Mouse (Mus musculus): Measurements from ENCODE around the gene Gm906.
"Not testable (repeated sequence)": the region's sequence is repeated elsewhere in the genome, so short reads cannot be mapped to it uniquely, and the experiment has no call there.

Gm906 gene

DNA sequence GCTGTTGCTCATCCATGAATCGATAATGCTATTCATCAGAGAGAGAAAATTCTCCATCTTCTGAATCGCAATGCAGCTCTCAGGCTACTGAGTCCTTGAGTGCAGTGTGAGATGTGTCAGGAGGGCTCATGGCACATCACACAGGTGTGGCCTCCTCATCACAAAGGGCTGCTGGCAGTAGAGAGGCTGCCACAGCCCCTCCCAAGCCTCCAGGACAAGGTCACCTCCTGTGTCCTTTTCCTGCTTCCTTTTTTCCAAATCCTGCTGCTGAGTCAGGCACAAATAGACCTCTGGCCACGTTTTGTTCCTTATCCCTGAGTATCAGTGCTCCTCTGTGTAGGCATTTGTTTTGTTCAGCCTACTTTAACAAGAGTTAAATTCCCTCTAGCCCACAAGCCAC is at the start of gene Gm906:
TSS of gene Gm906 (minus strand) at position 101 of the 400 bp plus-strand sequence.
- DNase-seq: not testable (repeated sequence)

DNA sequence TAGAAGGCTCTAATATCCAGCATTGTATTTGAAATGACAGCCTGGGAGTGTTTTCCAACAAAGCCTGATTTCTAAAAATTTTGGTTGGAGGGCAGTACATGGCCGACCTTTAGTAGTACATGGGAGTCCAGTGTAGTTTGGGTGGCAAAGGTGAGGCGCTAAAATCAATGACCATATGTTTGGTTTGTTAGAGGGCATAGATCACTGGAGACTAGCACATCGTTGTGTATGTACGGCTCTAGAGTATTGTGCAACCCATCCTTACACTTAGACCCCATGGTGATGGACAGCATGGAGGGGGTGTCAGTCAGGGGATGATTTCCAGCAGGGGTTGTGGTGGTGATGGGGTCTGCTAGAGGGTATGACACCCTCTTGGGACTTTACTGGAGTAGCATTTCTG is 33.2 kb upstream of the Gm906 start:
- not testable (repeated sequence) for DNase-seq

DNA sequence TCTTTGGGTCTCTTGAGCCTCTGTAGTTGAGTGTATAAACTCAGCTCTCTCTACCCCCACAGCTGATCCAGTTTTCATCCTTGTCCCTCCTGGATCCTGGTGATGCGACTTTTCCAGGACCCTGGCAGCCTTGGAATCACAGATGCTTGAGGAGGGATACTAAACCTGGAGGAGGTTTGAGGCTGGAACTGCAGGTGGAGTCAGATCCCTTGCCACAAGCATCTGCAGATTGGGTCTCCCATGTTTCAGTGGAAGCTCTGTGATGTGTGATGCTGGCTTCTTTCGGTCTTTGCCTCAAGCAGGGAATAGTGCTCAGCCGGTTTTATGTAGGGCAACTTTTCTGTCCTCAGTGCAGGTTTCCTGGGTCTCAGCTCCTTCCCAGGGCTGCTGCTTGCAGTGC is 13.6 kb downstream of the Gm906 start:
- DNase-seq: no peak

DNA sequence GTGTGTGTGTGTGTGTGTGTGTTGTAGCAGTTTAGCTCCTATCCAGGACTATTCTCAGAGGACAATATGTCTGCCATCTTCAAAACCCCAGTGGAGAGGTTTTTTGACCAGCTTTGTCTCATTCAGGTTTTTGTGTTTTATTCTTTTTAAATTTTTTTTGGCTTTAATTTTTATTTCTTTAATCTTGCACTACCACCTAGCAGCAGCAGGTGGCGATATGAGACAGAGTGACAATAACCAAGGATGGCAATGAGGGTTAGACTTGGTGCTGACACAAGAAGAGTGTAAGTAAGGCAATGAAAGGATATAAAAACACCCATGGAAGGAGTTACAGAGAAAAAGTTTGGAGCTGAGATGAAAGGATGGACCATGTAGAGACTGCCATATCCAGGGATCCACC is 38.3 kb downstream of the Gm906 start:
- DNase-seq: peak; percentile 2 to 8

DNA sequence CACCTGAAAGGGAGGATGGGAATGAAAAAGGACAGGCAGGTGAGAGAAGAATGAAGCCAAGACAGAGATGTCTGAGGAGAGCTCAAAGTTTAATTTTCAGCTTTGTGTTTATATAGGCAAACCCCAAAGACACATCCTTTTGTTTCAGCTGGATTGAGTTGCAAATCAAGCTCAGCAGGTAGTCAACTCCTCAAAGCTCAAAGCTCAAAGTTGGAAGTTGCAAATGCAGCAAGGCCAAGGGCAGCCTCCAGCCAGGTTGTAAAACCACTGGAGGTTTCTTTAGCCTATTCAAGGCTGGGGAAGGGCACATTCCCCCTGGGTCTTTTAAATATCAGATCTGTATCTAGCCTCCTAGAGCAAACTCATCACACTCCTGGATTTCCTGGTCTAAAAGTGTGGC is 39.9 kb downstream of the Gm906 start:
- DNase-seq: not testable (repeated sequence)

DNA sequence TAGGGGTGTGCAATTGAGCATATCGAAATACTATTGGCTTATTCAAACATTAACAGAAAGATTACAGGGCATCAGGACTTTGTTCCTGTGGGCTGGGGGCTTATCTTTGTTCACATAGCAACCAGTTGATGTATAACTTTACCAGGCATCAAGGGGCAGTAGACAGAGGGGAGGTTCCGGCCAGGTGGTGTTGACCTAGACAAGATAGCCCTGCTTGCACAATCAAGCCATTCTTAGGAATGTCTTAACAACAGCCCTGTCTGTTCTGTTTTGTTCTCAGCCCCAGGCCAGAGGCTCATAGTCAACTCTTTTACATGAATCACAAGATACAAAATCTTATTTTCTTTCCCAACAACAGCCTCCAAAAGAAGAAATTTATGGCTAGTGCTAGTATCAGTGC is 40.5 kb downstream of the Gm906 start:
- not testable (repeated sequence) for DNase-seq

DNA sequence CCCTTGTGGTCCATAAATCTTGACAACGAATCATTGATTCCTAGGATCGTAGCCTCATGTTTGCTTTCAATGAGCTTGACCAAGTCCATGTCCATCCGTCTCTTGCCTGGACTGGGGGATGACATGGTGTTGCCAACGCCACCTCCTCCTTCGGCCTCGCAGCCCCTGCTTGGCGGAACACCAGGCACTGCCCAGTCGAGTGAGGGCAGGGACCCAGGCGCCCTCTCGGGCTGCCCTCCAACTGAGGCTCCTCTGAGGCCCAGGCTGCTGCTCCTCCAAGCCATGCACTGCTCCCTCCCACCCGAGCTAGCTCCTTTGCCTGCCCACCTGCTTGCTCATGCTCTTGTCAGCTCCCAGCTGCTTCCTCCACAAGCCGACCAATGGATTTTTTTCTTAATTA is 42.1 kb downstream of the Gm906 start:
- no peak for DNase-seq

DNA sequence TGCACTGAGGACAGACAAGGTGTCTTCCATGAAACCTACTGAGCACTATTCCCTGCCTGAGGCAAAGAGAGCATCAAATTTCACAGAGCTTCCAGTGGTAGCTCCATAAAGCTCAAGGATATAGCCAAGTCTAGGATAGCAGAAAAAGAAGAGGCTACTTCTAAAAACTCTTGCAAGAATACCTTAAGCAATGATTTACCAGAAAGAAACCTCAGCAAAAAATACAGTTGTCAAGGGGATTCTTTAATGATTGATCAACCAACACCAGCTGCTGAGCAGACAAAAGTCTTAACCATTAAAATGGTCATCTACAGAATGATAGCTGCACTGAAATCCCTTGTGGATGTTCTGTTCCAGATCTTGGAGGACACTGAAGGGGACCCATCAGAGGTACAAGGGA is 53.3 kb downstream of the Gm906 start:
- not testable (repeated sequence) for DNase-seq
